Mouse (Mus musculus) C2C12 (cell line): ENCODE data around the gene Prm3.
"Not testable (repeated sequence)": the region's sequence is repeated elsewhere in the genome, so short reads cannot be mapped to it uniquely, and the experiment has no call there.

Source experiments
- CTCF ChIP-seq: IDR thresholded peaks from one replicate; pipeline ENCODE4 v1.5.1; 2011; ENCODE audit not compliant: control insufficient read depth, insufficient read depth, insufficient read length
- FOSL1 ChIP-seq: IDR thresholded peaks from one replicate; pipeline ENCODE4 v1.8.0; 2011; ENCODE audit warnings: mild to moderate bottlenecking, low read length; ENCODE audit not compliant: poor library complexity, insufficient read depth, severe bottlenecking
- MAX ChIP-seq: IDR thresholded peaks from one replicate; pipeline ENCODE4 v1.6.1; 2011; ENCODE audit warnings: mild to moderate bottlenecking, control low read depth
- MYOD1 ChIP-seq: IDR thresholded peaks from one replicate; pipeline ENCODE4 v1.6.1; 2011; ENCODE audit warnings: low read depth; ENCODE audit not compliant: control insufficient read depth, insufficient read length
- USF1 ChIP-seq: IDR thresholded peaks from one replicate; pipeline ENCODE4 v1.6.1; 2011; ENCODE audit warnings: low read depth, mild to moderate bottlenecking, control low read depth, moderate library complexity

- not testable (repeated sequence) for TF ChIP-seq CTCF, MYOD1, MAX, USF1, FOSL1
Measured at GRCm38 (mm10) chr16:10802420-10802819, 11.7 kb upstream of the Prm3 start.
